Mouse (Mus musculus) testis, adult 2 months (tissue): ENCODE data around the gene Cd4.

Source experiments
- CTCF ChIP-seq: fragments of 200-500 bp; IDR thresholded peaks from 2 replicates; pipeline ENCODE4 v1.5.1; 2012; ENCODE audit warnings: low read depth, mild to moderate bottlenecking, inconsistent platforms, low read length, moderate library complexity; ENCODE audit not compliant: control insufficient read depth, insufficient read depth, insufficient replicate concordance
- POLR2A ChIP-seq: fragments of 200-500 bp; IDR thresholded peaks from 2 replicates; pipeline ENCODE4 v1.6.1; 2012; ENCODE audit warnings: low read depth, mild to moderate bottlenecking, inconsistent platforms, low read length, moderate library complexity; ENCODE audit not compliant: control insufficient read depth

DNA sequence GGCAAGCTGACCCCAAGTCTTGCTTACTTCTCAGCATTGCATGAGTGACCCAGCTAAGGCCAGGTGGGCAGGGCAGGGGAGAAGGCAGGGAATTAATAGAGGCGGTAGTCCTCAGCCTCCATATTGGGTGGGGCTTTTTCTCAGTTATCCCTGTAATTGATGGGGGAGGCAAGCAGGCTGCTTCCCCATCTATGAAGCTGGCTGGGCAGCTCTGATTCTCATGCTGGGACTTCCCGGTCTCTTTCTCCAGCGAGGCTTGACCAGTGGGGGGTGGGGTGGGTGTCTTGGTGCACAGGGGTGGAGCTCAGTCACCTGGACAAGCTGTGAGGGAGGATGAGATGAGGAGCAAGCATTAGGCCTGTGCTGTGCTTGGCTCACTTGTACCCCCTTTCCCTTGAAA, 26.2 kb downstream of the Cd4 start:
- TF ChIP-seq CTCF (no peak), POLR2A (no peak)
